ENCODE assay signal across 8 mouse cellular contexts in the genomic region with DNA sequence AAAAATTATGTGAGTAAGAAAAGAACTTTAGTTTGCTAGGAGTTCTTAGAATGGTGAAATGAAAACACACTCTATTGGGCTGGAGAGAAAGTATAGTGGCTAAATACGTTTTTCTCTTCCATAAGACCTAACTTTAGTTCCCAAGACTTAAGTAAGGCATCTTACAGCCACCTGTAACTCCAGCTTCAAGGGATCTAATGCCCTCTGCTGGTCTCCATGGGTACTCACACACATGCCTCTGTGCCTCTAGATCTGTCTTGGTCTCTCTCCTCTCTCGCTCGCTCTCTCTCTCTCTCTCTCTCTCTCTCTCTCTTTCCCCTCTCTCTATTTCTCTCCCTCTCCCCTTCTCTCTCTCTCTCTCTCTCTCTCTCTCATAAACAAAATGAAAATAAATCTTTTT.
DNase-seq lines count a peak whose midpoint lies in the region; ATAC-seq and TF ChIP-seq lines count a peak whose summit lies in the region.

No protein-coding gene starts in this region.

- H3K4me3 ChIP-seq in hindbrain, embryonic 11.5 days (ENCODE audit: low read depth, low read length), result no peak overlapping the region
- H3K4me3 ChIP-seq in hindbrain, embryonic 12.5 days, result no peak overlapping the region
- no peak overlapping the region for H3K4me3 ChIP-seq in cortical plate, adult 2 months (ENCODE audit: insufficient read depth, low read length)
- no peak overlapping the region for H3K4me3 ChIP-seq in hindbrain, embryonic 13.5 days

- H3K36me3 ChIP-seq in hindbrain, embryonic 11.5 days (ENCODE audit: control insufficient read depth, insufficient read depth, low read length), result no peaks in the 10 kb centered on the region
- no peaks in the 10 kb centered on the region for H3K36me3 ChIP-seq in hindbrain, embryonic 12.5 days
- no peaks in the 10 kb centered on the region for H3K36me3 ChIP-seq in hindbrain, embryonic 13.5 days

- DNase-seq in hindbrain, embryonic 11.5 days (ENCODE audit: low spot score), result peak; percentile 49
- DNase-seq in ovary, postnatal 36 days (ENCODE audit: low spot score), result peak; percentile 4
- DNase-seq in ovary, postnatal 14 days (ENCODE audit: low spot score), result no peak
- DNase-seq in retina, postnatal 1 day, result peak; percentile 52

- no peak for TF ChIP-seq POLR2A in cortical plate, adult 2 months (IDR thresholded peaks at IDR 0.05; ENCODE audit: extremely low read depth, insufficient read depth, low read length)

- no peaks in the 10 kb centered on the region for H3K27me3 ChIP-seq in hindbrain, embryonic 11.5 days (ENCODE audit: control insufficient read depth, insufficient read depth, low read length)
- H3K27me3 ChIP-seq in hindbrain, embryonic 12.5 days, result no peaks in the 10 kb centered on the region
- no peaks in the 10 kb centered on the region for H3K27me3 ChIP-seq in hindbrain, embryonic 13.5 days

- no peaks in the 10 kb centered on the region for H3K9me3 ChIP-seq in hindbrain, embryonic 11.5 days (ENCODE audit: control insufficient read depth, low read length)
- H3K9me3 ChIP-seq in hindbrain, embryonic 12.5 days (replicated peaks), result no peaks in the 10 kb centered on the region
- H3K9me3 ChIP-seq in hindbrain, embryonic 13.5 days, result no peaks in the 10 kb centered on the region

- TF ChIP-seq CTCF in cortical plate, adult 2 months (IDR thresholded peaks at IDR 0.05; ENCODE audit: extremely low read depth, insufficient read depth, low read length), result peak; percentile 40

- no peak overlapping the region for H3K27ac ChIP-seq in hindbrain, embryonic 11.5 days (ENCODE audit: low read depth, low read length)
- no peak overlapping the region for H3K27ac ChIP-seq in hindbrain, embryonic 12.5 days
- no peak overlapping the region for H3K27ac ChIP-seq in cortical plate, adult 2 months (ENCODE audit: insufficient read depth, low read length)
- H3K27ac ChIP-seq in hindbrain, embryonic 13.5 days, result no peak overlapping the region

- 54% methylated on average over 3 of the region's 3 CpGs for WGBS in hindbrain, embryonic 11.5 days
- 38% methylated on average over 3 of the region's 3 CpGs for WGBS in hindbrain, embryonic 12.5 days
- WGBS in hindbrain, embryonic 13.5 days, result 57% methylated on average over 3 of the region's 3 CpGs

- no peak overlapping the region for H3K4me2 ChIP-seq in hindbrain, embryonic 11.5 days (replicated peaks; ENCODE audit: low read depth, low read length)
- H3K4me2 ChIP-seq in hindbrain, embryonic 12.5 days (replicated peaks), result no peak overlapping the region
- no peak overlapping the region for H3K4me2 ChIP-seq in hindbrain, embryonic 13.5 days

- ATAC-seq in hindbrain, embryonic 11.5 days (ENCODE audit: low FRiP score), result no peak
- no peak for ATAC-seq in hindbrain, embryonic 12.5 days (ENCODE audit: low FRiP score)
- no peak for ATAC-seq in cerebellum, adult (ENCODE audit: insufficient number of reproducible peaks, low FRiP score, low TSS enrichment)
- no peak for ATAC-seq in hindbrain, embryonic 13.5 days (ENCODE audit: low FRiP score)

- H3K9ac ChIP-seq in hindbrain, embryonic 11.5 days (ENCODE audit: low read depth, low read length), result no peak overlapping the region
- H3K9ac ChIP-seq in hindbrain, embryonic 12.5 days, result no peak overlapping the region
- no peak overlapping the region for H3K9ac ChIP-seq in hindbrain, embryonic 13.5 days

- no peaks in the 10 kb centered on the region for H3K4me1 ChIP-seq in hindbrain, embryonic 11.5 days (replicated peaks; ENCODE audit: control insufficient read depth, insufficient read depth, low read length)
- H3K4me1 ChIP-seq in hindbrain, embryonic 12.5 days, result no peaks in the 10 kb centered on the region
- H3K4me1 ChIP-seq in cortical plate, adult 2 months (ENCODE audit: control insufficient read depth, insufficient read depth, low read length), result no peaks in the 10 kb centered on the region; the same call in 1 of the 2 replicates
- H3K4me1 ChIP-seq in hindbrain, embryonic 13.5 days (replicated peaks), result no peaks in the 10 kb centered on the region
